Mouse (Mus musculus): Measurements from ENCODE around the gene Eif4g3. TPM values are rescaled to one million over a fixed set of nuclear protein-coding genes. Genes with fewer than 3 reads are reported as not detected.

Gene Eif4g3
- polyA plus RNA-seq, 2 experiments: 5.6 to 15.6 TPM

- H3K4me1 ChIP-seq (replicated peaks; ENCODE audit: control insufficient read depth in 2 of 2, insufficient read depth in 2 of 2, low read length in 1 of 2): no peaks in the 10 kb centered on the region
- DNase-seq (ENCODE audit: low read depth in 3 of 3, low spot score in 3 of 3) (no peak), ATAC-seq (ENCODE audit: insufficient read depth) (no peak)
- no peak overlapping the region for H3K27ac ChIP-seq
- H3K4me3 ChIP-seq (ENCODE audit: insufficient read depth in 1 of 2, low read depth in 2 of 2, low read length in 2 of 2): no peak overlapping the region
- H3K27me3 ChIP-seq (ENCODE audit: control insufficient read depth, insufficient read depth, low read length): no peaks in the 10 kb centered on the region
- H3K4me2 ChIP-seq (ENCODE audit: low read depth): no peak overlapping the region
- peaks cover 10% of the 10 kb centered on the region for H3K36me3 ChIP-seq (replicated peaks; ENCODE audit: control insufficient read depth, insufficient read depth, low read depth)
- no peak overlapping the region for H3K9ac ChIP-seq (replicated peaks)
- TF ChIP-seq CTCF (IDR thresholded peaks at IDR 0.05; ENCODE audit: low read depth) (no peak), EP300 (IDR thresholded peaks at IDR 0.05; ENCODE audit: low read depth) (no peak)
- 67% methylated on average over 5 of the region's 5 CpGs for WGBS (ENCODE audit: insufficient replicate concordance)
- no peaks in the 10 kb centered on the region for H3K9me3 ChIP-seq (ENCODE audit: control insufficient read depth, low read length)
These were observed 168.1 kb downstream of the Eif4g3 start for GRCm38 (mm10) chr4:138160918-138161317.

- H3K27me3 ChIP-seq (ENCODE audit: control insufficient read depth, insufficient read depth, low read length): no peaks in the 10 kb centered on the region
- ATAC-seq (ENCODE audit: insufficient read depth) (no peak), DNase-seq (ENCODE audit: low read depth in 3 of 3, low spot score in 3 of 3) (no peak)
- H3K4me1 ChIP-seq (replicated peaks; ENCODE audit: control insufficient read depth in 2 of 2, insufficient read depth in 2 of 2, low read length in 1 of 2): no peaks in the 10 kb centered on the region
- peaks cover 15% of the 10 kb centered on the region for H3K36me3 ChIP-seq (replicated peaks; ENCODE audit: control insufficient read depth, insufficient read depth, low read depth)
- no peak overlapping the region for H3K4me3 ChIP-seq (ENCODE audit: insufficient read depth in 1 of 2, low read depth in 2 of 2, low read length in 2 of 2)
- no peak for TF ChIP-seq CTCF (IDR thresholded peaks at IDR 0.05; ENCODE audit: low read depth)
- no peak for TF ChIP-seq EP300 (IDR thresholded peaks at IDR 0.05; ENCODE audit: low read depth)
- H3K27ac ChIP-seq: no peak overlapping the region
- 74% methylated on average over 3 of the region's 3 CpGs for WGBS (ENCODE audit: insufficient replicate concordance)
- H3K4me2 ChIP-seq (ENCODE audit: low read depth): no peak overlapping the region
- no peaks in the 10 kb centered on the region for H3K9me3 ChIP-seq (ENCODE audit: control insufficient read depth, low read length)
- H3K9ac ChIP-seq (replicated peaks): no peak overlapping the region
These were observed 168.7 kb downstream of the Eif4g3 start for GRCm38 (mm10) chr4:138161550-138161949.

DNA sequence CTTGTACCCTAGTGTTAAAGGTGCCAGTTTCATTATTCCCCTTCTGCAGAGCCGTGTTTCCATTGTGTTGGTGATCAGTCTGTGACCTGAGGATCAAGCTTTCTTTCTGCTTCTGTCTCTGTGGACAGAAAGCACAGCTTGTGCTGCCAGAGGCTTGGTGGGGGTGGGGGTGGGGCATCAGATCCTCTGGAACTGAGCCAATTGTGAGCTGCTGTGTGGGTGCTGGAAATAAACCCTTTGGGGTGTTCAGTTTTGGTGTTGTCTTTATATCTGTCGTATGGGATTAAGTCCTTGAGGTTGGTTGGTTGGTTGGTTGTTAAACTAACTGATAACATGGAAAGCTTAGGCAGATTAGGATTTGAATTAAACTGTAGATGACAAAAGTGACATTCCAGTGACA is 171.0 kb downstream of the Eif4g3 start:
- no peak overlapping the region for H3K4me3 ChIP-seq (ENCODE audit: insufficient read depth in 1 of 2, low read depth in 2 of 2, low read length in 2 of 2)
- no peak overlapping the region for H3K4me2 ChIP-seq (ENCODE audit: low read depth)
- 0 out of 4 replicates have a peak, but pooled peaks cover 0 to 2% of the 10 kb centered on the region in 2 experiments for H3K4me1 ChIP-seq (replicated peaks; ENCODE audit: control insufficient read depth in 2 of 2, insufficient read depth in 2 of 2, low read length in 1 of 2)
- no peak overlapping the region for H3K9ac ChIP-seq (replicated peaks)
- H3K27ac ChIP-seq: no peak overlapping the region
- 73% methylated on average over 2 of the region's 2 CpGs for WGBS (ENCODE audit: insufficient replicate concordance)
- H3K9me3 ChIP-seq (ENCODE audit: control insufficient read depth, low read length): no peaks in the 10 kb centered on the region
- ATAC-seq (ENCODE audit: insufficient read depth): no peak
- H3K36me3 ChIP-seq (replicated peaks; ENCODE audit: control insufficient read depth, insufficient read depth, low read depth): peaks cover 11% of the 10 kb centered on the region
- no peak for DNase-seq (ENCODE audit: low read depth in 3 of 3, low spot score in 3 of 3)
- no peaks in the 10 kb centered on the region for H3K27me3 ChIP-seq (ENCODE audit: control insufficient read depth, insufficient read depth, low read length)
- TF ChIP-seq EP300 (IDR thresholded peaks at IDR 0.05; ENCODE audit: low read depth): no peak
- no peak for TF ChIP-seq CTCF (IDR thresholded peaks at IDR 0.05; ENCODE audit: low read depth)

DNA sequence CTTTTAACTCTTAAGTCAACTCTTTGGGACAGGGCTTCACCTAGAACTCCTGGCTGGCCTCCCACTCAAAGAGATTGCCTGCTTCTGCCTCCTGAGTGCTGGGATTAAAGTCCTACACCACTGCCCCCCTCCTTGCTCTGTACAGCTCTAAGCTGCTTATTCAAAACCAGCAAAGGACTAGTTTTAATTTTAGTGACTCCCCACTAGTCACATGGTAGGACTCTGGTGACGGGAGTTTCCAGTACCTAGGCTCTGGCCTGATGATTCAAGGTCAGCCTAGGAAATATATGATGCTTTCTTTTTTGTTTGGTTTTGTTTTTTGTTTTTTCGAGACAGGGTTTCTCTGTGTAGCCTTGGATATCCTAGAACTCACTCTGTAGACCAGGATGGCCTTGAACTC is 172.0 kb downstream of the Eif4g3 start:
- no peak for ATAC-seq (ENCODE audit: insufficient read depth)
- H3K9me3 ChIP-seq (ENCODE audit: control insufficient read depth, low read length): no peaks in the 10 kb centered on the region
- H3K4me1 ChIP-seq (replicated peaks; ENCODE audit: control insufficient read depth in 2 of 2, insufficient read depth in 2 of 2, low read length in 1 of 2): 0 out of 4 replicates have a peak, but pooled peaks cover 0 to 2% of the 10 kb centered on the region in 2 experiments
- TF ChIP-seq CTCF (IDR thresholded peaks at IDR 0.05; ENCODE audit: low read depth) (no peak), EP300 (IDR thresholded peaks at IDR 0.05; ENCODE audit: low read depth) (no peak)
- DNase-seq (ENCODE audit: low read depth in 3 of 3, low spot score in 3 of 3): no peak
- H3K27me3 ChIP-seq (ENCODE audit: control insufficient read depth, insufficient read depth, low read length): no peaks in the 10 kb centered on the region
- no peak overlapping the region for H3K4me3 ChIP-seq (ENCODE audit: insufficient read depth in 1 of 2, low read depth in 2 of 2, low read length in 2 of 2)
- peaks cover 11% of the 10 kb centered on the region for H3K36me3 ChIP-seq (replicated peaks; ENCODE audit: control insufficient read depth, insufficient read depth, low read depth)
- no peak overlapping the region for H3K4me2 ChIP-seq (ENCODE audit: low read depth)
- 77% methylated on average over 2 of the region's 2 CpGs for WGBS (ENCODE audit: insufficient replicate concordance)
- no peak overlapping the region for H3K27ac ChIP-seq
- no peak overlapping the region for H3K9ac ChIP-seq (replicated peaks)

DNA sequence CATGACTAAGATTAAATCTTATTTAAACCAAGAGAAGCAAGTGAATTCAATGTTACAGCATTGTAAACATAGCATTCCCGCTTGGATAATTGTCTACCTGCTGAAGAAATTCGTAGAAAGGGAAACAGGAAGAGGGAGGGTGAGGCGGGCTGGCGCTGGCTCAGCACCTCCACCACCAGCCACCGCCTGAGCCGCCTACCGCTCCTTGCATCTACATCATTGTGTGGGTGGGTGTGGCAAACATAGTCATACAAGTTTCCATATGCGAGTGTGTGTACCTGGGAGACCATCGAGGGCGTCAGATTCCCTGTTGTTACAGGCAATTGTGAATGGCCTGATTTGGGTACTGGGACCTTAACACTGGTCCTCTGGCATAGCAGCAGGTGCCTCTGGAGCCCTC is 173.7 kb downstream of the Eif4g3 start:
- WGBS (ENCODE audit: insufficient replicate concordance): 80% methylated on average over 10 of the region's 10 CpGs

More for the DNA sequence above, 173.7 kb downstream of the Eif4g3 start:
- 0 out of 4 replicates have a peak, but pooled peaks cover 0 to 2% of the 10 kb centered on the region in 2 experiments for H3K4me1 ChIP-seq (replicated peaks; ENCODE audit: control insufficient read depth in 2 of 2, insufficient read depth in 2 of 2, low read length in 1 of 2)
- ATAC-seq (ENCODE audit: insufficient read depth) (no peak), DNase-seq (ENCODE audit: low read depth in 3 of 3, low spot score in 3 of 3) (no peak)
- TF ChIP-seq CTCF (IDR thresholded peaks at IDR 0.05; ENCODE audit: low read depth) (no peak), EP300 (IDR thresholded peaks at IDR 0.05; ENCODE audit: low read depth) (no peak)
- H3K9ac ChIP-seq (replicated peaks): no peak overlapping the region
- no peak overlapping the region for H3K4me2 ChIP-seq (ENCODE audit: low read depth)
- no peaks in the 10 kb centered on the region for H3K9me3 ChIP-seq (ENCODE audit: control insufficient read depth, low read length)
- peaks cover 15% of the 10 kb centered on the region for H3K36me3 ChIP-seq (replicated peaks; ENCODE audit: control insufficient read depth, insufficient read depth, low read depth)
- H3K4me3 ChIP-seq (ENCODE audit: insufficient read depth in 1 of 2, low read depth in 2 of 2, low read length in 2 of 2): no peak overlapping the region
- H3K27me3 ChIP-seq (ENCODE audit: control insufficient read depth, insufficient read depth, low read length): no peaks in the 10 kb centered on the region
- H3K27ac ChIP-seq: no peak overlapping the region
